Mouse (Mus musculus) effector memory CD4-positive, alpha-beta T cell, adult 5 months (primary cell): ENCODE data around the gene Ppp1r14a. TPM values are rescaled to one million over a fixed set of nuclear protein-coding genes. Genes with fewer than 3 reads are reported as not detected.

ENCODE experiments used
- polyA plus RNA-seq: library from polyadenylated mRNA; unstranded; fragments of 100-300 nt; shearing (Covaris generic); gene quantifications from one replicate; pipeline ENCODE4 v1.2.1, GENCODE M21; 2017

The Ppp1r14a gene
- not detected for polyA plus RNA-seq

DNA sequence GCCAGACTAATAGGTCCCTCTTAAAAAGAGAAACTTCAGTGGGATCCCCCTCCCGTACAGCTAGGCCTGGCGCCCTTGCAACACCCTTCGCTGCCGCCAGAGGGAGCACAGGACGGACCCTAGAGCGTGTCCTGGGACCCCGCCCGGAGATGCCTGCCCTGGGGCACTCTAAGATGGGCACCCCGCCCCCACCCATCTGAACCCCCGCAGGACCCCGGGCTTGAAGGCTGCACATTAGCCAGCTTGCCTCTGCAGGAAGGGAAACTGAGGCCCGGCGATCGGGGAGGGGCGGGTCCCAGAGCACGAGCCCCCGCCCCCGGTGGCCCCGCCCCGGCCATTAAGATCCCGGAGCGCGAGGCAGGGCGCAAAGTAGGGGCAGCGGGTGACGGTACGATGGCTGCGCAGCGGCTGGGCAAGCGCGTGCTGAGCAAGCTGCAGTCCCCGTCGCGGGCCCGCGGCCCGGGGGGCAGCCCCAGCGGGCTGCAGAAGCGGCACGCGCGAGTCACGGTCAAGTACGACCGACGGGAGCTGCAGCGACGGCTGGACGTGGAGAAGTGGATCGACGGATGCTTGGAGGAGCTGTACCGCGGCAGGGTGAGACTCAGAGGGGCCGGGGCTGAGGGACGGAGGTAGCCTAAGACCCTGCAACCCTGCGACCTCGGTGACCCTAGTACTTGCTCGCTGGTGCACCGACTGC is at the start of gene Ppp1r14a:
Ppp1r14a (plus strand) TSS at position 367 of the 697 bp plus-strand sequence.

DNA sequence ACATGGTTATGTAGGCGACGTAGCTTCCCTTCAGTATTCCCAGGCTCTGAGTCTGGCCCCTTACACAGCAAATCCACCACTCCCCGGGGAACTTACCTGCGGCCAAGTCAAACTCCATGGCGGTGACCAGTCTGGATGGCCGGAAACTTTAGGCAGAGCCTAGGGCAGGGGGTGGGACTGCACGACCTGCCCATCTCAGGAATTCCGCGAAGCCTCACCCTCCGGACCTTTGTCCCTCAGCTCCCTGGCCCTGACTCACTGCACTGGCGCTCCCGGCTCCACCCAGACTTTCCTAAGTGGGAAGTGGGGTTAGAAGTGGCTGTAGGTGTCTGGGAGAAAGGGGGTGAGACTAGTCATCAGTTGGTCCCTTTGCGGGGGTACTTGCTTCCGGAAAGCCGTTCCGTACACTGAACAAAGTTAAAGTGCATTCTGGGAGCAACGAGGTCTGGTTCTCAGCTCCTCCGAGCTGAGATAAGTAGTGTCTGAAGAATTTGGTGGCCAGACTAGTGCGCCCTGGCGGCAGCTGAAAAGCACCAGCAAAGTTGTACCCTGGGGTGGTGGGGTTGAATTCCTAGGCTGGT is 40.8 kb upstream of the Ppp1r14a start, which contains the start of gene 2200002D01Rik:
2200002D01Rik (minus strand) TSS at position 206 of the 581 bp plus-strand sequence.

DNA sequence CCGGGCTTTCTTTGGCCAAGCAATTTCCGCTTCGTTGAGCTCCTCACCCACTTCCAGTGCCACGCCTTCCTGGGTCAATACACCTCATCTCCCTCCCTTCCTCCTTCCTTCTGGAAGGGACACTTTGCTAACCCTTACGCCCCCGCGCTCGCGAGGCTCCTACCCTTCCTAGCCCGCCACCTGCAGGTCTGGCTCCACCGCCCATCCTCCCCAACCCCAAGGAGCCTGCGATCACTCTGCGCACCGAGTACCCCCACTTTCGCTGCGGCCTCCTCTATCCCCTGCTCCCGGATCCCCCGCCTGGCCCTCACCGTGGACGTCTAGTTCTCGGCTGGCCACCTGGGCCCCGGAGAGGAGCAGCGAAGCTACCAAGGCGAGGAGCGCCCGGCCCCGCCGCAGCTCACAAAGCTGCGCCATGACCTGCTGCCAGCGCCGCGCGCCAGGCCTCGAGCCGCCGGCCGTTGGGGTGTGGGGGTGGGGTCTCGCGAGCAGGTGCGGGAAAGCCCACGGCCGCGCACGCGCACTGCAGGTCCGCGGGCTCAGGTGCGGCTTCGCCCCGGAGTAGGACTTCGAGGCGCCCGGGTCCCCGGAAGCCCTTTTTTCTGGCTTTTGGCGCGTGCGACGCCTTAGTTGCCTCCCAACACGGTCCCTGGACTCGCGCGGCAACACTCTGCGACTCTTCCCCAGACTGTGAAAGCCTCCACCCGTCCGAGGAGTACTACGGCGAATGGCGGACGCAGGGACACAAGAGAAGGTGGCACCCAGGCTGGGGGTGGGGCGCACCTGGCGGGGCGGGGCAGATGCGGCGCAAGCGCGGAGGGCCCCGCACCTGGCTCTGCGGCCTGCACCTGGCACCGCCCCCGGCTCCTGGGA is 7.7 kb upstream of the Ppp1r14a start, which contains the start of gene Spint2:
Spint2 (minus strand) TSS at position 712 of the 873 bp plus-strand sequence.

DNA sequence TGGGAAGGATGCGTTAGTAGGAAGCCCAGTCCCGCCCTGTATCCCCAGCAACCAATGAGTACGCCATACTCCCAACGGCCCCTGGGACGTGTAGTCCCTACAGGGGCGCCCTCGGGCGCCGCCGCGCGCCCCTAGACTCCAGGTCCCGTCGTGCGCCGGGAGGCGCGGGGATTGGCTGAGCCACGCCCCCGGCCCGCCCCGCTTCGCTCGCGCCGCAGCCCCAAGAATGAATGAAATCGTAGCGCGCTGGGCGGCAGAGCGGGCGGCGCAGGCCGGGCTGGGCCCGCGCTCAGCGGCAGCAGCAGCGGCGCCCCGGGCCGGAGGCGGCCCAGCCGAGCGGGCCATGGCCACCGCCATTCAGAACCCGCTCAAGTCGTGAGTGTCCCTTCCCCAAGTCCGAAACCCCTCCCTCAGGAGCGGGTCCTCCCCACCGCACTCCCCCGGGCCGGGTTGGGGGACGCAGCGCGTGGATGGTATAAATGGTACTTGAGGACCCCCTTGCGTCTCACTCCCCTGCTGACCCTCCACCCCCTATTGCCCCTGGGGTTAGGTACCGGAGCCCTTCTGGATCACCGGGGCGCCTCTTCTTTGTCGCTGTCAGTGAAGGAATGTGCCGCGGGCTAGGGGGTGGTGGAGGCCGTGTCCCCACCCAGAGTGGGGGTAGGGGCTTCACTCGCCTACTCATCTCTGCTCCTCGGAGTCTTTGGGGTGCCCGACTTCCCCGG is 14.8 kb downstream of the Ppp1r14a start, which contains the start of gene Dpf1:
Dpf1 (plus strand) TSS at position 214 of the 725 bp plus-strand sequence.

Other genes with a start within 250 kb of the Ppp1r14a start
- 1.1 TPM for gene Ryr1, start 164.1 kb upstream of the Ppp1r14a start, polyA plus RNA-seq
- 0.21 TPM for gene Rasgrp4, start 154.5 kb upstream of the Ppp1r14a start, polyA plus RNA-seq
- gene Fam98c, start 133.1 kb upstream of the Ppp1r14a start, polyA plus RNA-seq, result 50.7 TPM
- not detected for gene Ggn, start 119.1 kb upstream of the Ppp1r14a start, polyA plus RNA-seq
- not detected for gene Spred3, start 118.9 kb upstream of the Ppp1r14a start, polyA plus RNA-seq
- 180 TPM for gene Psmd8, start 108.6 kb upstream of the Ppp1r14a start, polyA plus RNA-seq
- gene Catsperg1, start 75.3 kb upstream of the Ppp1r14a start, polyA plus RNA-seq, result 0.51 TPM
- 1.6 TPM for gene Kcnk6, start 56.8 kb upstream of the Ppp1r14a start, polyA plus RNA-seq
- gene Yif1b, start 51.0 kb upstream of the Ppp1r14a start, polyA plus RNA-seq, result 41.4 TPM
- 1.9 TPM for gene 2200002D01Rik, start 40.8 kb upstream of the Ppp1r14a start, polyA plus RNA-seq
- 139 TPM for gene Spint2, start 7.4 kb upstream of the Ppp1r14a start, polyA plus RNA-seq
- gene Dpf1, start 14.6 kb downstream of the Ppp1r14a start, polyA plus RNA-seq, result not detected
- gene Sipa1l3, start 229.3 kb downstream of the Ppp1r14a start, polyA plus RNA-seq, result 11.0 TPM